Mouse (Mus musculus): ENCODE measurements around the gene Retreg1. TPM values are rescaled to one million over a fixed set of nuclear protein-coding genes. Genes with fewer than 3 reads are reported as not detected.

Retreg1 gene
- polyA plus RNA-seq, 1 experiment, result 8.3 TPM

- DNase-seq, result no peak
- Histone ChIP-seq H3K4me1 (replicated peaks; ENCODE audit: control insufficient read depth, insufficient read depth, low read length) (peaks cover 8% of the 10 kb centered on the region; the same call in 1 of the 2 replicates), H3K4me3 (ENCODE audit: control insufficient read depth, insufficient read depth, low read length) (no peak overlapping the region), H3K27me3 (ENCODE audit: control insufficient read depth, insufficient read depth, low read length) (no peaks in the 10 kb centered on the region), H3K27ac (ENCODE audit: control insufficient read depth, insufficient read depth, low read length) (no peak overlapping the region), H3K36me3 (ENCODE audit: control insufficient read depth, insufficient read depth, low read length) (0 out of 2 replicates have a peak, but pooled peaks cover 3% of the 10 kb centered on the region)
- no peak for TF ChIP-seq CTCF (IDR thresholded peaks at IDR 0.05; ENCODE audit: borderline replicate concordance, control insufficient read depth, extremely low read depth, insufficient read depth, low read length, poor library complexity)
- TF ChIP-seq POLR2A (IDR thresholded peaks at IDR 0.05; ENCODE audit: control insufficient read depth, extremely low read depth, insufficient read depth, low read length, poor library complexity), result no peak
- 96% methylated on average over 20 of the region's 20 CpGs for WGBS
Observed at GRCm38 (mm10) chr15:25808677-25809460, 34.1 kb upstream of the Retreg1 start.

GRCm38 (mm10) chr15:25809669-25810068 lies 33.3 kb upstream of the Retreg1 start:
- 0 out of 2 replicates have a peak, but pooled peaks cover 3% of the 10 kb centered on the region for H3K36me3 ChIP-seq (ENCODE audit: control insufficient read depth, insufficient read depth, low read length)
- TF ChIP-seq CTCF (IDR thresholded peaks at IDR 0.05; ENCODE audit: borderline replicate concordance, control insufficient read depth, extremely low read depth, insufficient read depth, low read length, poor library complexity), result no peak
- no peak for TF ChIP-seq POLR2A (IDR thresholded peaks at IDR 0.05; ENCODE audit: control insufficient read depth, extremely low read depth, insufficient read depth, low read length, poor library complexity)

DNA sequence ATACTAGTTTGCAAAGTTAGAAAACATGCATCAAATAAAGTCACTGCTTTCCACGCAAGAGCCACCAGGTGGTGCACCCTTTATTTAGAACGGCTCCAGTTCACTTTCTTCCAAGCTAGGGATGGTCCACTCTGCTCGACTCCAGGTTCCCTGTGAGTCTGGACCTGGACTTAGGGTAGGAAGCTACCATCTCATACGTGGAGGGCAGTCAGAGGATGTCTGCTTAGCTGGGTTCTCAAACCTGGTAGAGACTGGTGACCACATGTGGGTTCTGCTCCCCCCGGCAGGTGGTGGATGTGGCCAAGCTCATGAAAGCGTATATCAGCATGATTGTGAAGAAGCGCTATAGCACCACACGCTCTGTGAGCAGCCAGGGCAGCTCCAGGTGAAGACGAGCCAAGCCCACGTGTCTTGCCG lies 31.1 kb upstream of the Retreg1 start:
- H3K36me3 ChIP-seq (ENCODE audit: control insufficient read depth, insufficient read depth, low read length), result 0 out of 2 replicates have a peak, but pooled peaks cover 3% of the 10 kb centered on the region
- peak; percentile 22 for DNase-seq

More at GRCm38 (mm10) chr15:25809669-25810068, 33.3 kb upstream of the Retreg1 start:
- DNase-seq, result no peak
- Histone ChIP-seq H3K27me3 (ENCODE audit: control insufficient read depth, insufficient read depth, low read length) (no peaks in the 10 kb centered on the region), H3K4me1 (replicated peaks; ENCODE audit: control insufficient read depth, insufficient read depth, low read length) (peaks cover 8% of the 10 kb centered on the region; the same call in 1 of the 2 replicates), H3K4me3 (ENCODE audit: control insufficient read depth, insufficient read depth, low read length) (no peak overlapping the region), H3K27ac (ENCODE audit: control insufficient read depth, insufficient read depth, low read length) (no peak overlapping the region)
- WGBS, result 93% methylated on average over 6 of the region's 6 CpGs

DNA sequence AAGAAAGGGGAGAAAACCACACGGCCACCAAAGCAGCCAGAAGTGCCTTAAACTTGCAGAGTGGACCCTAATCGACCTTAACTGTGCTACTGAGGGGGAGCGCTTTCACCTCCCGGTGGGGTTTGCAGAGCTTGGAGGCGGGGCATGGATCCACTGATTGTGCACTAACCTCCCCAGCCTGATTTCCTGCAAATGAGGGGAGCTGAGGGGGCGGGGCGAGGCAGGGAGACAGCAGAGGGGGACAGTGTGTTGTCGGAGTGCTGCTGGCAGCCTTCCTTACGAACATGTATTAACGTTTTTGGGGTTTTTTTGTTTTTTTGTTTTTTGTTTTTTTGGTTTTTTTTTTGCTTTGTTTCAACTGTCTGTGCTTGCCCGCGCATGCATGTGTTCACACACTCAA lies 30.5 kb upstream of the Retreg1 start:
- peak; percentile 66 for DNase-seq
- no peaks in the 10 kb centered on the region for H3K27me3 ChIP-seq (ENCODE audit: control insufficient read depth, insufficient read depth, low read length)
- H3K36me3 ChIP-seq (ENCODE audit: control insufficient read depth, insufficient read depth, low read length), result 0 out of 2 replicates have a peak, but pooled peaks cover 3% of the 10 kb centered on the region
- 28% methylated on average over 12 of the region's 12 CpGs for WGBS
- peak overlapping the region; percentile 6; the same call in 1 of the 2 replicates for H3K27ac ChIP-seq (ENCODE audit: control insufficient read depth, insufficient read depth, low read length)
- TF ChIP-seq CTCF (IDR thresholded peaks at IDR 0.05; ENCODE audit: borderline replicate concordance, control insufficient read depth, extremely low read depth, insufficient read depth, low read length, poor library complexity), result no peak
- TF ChIP-seq POLR2A (IDR thresholded peaks at IDR 0.05; ENCODE audit: control insufficient read depth, extremely low read depth, insufficient read depth, low read length, poor library complexity), result no peak
- H3K4me1 ChIP-seq (replicated peaks; ENCODE audit: control insufficient read depth, insufficient read depth, low read length), result peaks cover 11% of the 10 kb centered on the region; the same call in 1 of the 2 replicates
- H3K4me3 ChIP-seq (ENCODE audit: control insufficient read depth, insufficient read depth, low read length), result 0 out of 2 replicates have a peak overlapping the region, but pooled peaks have one; percentile 4

More for the DNA sequence above, 31.1 kb upstream of the Retreg1 start:
- Histone ChIP-seq H3K27me3 (ENCODE audit: control insufficient read depth, insufficient read depth, low read length) (no peaks in the 10 kb centered on the region), H3K4me3 (ENCODE audit: control insufficient read depth, insufficient read depth, low read length) (peak overlapping the region; percentile 20; the same call in 1 of the 2 replicates), H3K27ac (ENCODE audit: control insufficient read depth, insufficient read depth, low read length) (peak overlapping the region; percentile 6; the same call in 1 of the 2 replicates), H3K4me1 (replicated peaks; ENCODE audit: control insufficient read depth, insufficient read depth, low read length) (peaks cover 9% of the 10 kb centered on the region; the same call in 1 of the 2 replicates)
- TF ChIP-seq POLR2A (IDR thresholded peaks at IDR 0.05; ENCODE audit: control insufficient read depth, extremely low read depth, insufficient read depth, low read length, poor library complexity), result no peak
- TF ChIP-seq CTCF (IDR thresholded peaks at IDR 0.05; ENCODE audit: borderline replicate concordance, control insufficient read depth, extremely low read depth, insufficient read depth, low read length, poor library complexity), result peak; percentile 11; the same call in 1 of the 2 replicates
- WGBS, result 33% methylated on average over 11 of the region's 11 CpGs

DNA sequence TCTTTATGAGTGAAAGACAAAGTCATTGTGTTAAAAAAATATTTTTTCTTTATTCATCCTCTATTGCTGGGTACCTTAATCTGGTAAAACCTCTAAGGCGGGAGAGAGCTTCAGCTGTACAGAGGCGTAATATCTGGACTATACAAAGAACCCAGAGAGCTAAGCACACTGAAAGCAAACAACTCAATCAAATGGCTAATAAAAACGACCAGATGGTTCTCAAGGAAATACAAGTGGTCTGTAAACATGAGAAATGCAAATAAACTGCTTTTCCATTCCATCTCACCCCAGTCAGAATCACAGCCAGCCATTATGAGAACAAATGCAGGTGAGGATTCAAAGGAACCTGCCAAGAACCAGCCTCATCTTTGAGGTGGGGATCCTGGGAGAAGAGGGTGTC lies 28.4 kb upstream of the Retreg1 start:
- DNase-seq, result no peak
- Histone ChIP-seq H3K4me3 (ENCODE audit: control insufficient read depth, insufficient read depth, low read length) (no peak overlapping the region), H3K27ac (ENCODE audit: control insufficient read depth, insufficient read depth, low read length) (no peak overlapping the region), H3K36me3 (ENCODE audit: control insufficient read depth, insufficient read depth, low read length) (0 out of 2 replicates have a peak, but pooled peaks cover 3% of the 10 kb centered on the region), H3K27me3 (ENCODE audit: control insufficient read depth, insufficient read depth, low read length) (no peaks in the 10 kb centered on the region), H3K4me1 (replicated peaks; ENCODE audit: control insufficient read depth, insufficient read depth, low read length) (peaks cover 11% of the 10 kb centered on the region; the same call in 1 of the 2 replicates)
- 90% methylated on average over 3 of the region's 3 CpGs for WGBS
- no peak for TF ChIP-seq POLR2A (IDR thresholded peaks at IDR 0.05; ENCODE audit: control insufficient read depth, extremely low read depth, insufficient read depth, low read length, poor library complexity)
- TF ChIP-seq CTCF (IDR thresholded peaks at IDR 0.05; ENCODE audit: borderline replicate concordance, control insufficient read depth, extremely low read depth, insufficient read depth, low read length, poor library complexity), result no peak

- WGBS, result 63% methylated on average over 2 of the region's 2 CpGs
- peak overlapping the region; percentile 46; the same call in 1 of the 2 replicates for H3K27ac ChIP-seq (ENCODE audit: control insufficient read depth, insufficient read depth, low read length)
- TF ChIP-seq POLR2A (IDR thresholded peaks at IDR 0.05; ENCODE audit: control insufficient read depth, extremely low read depth, insufficient read depth, low read length, poor library complexity), result no peak
- no peak for TF ChIP-seq CTCF (IDR thresholded peaks at IDR 0.05; ENCODE audit: borderline replicate concordance, control insufficient read depth, extremely low read depth, insufficient read depth, low read length, poor library complexity)
- no peak for DNase-seq
- peaks cover 6% of the 10 kb centered on the region; the same call in 1 of the 2 replicates for H3K4me1 ChIP-seq (replicated peaks; ENCODE audit: control insufficient read depth, insufficient read depth, low read length)
- no peak overlapping the region for H3K4me3 ChIP-seq (ENCODE audit: control insufficient read depth, insufficient read depth, low read length)
- no peaks in the 10 kb centered on the region for H3K27me3 ChIP-seq (ENCODE audit: control insufficient read depth, insufficient read depth, low read length)
- H3K36me3 ChIP-seq (ENCODE audit: control insufficient read depth, insufficient read depth, low read length), result no peaks in the 10 kb centered on the region
Observed at GRCm38 (mm10) chr15:25817191-25817590, 25.8 kb upstream of the Retreg1 start.
